Mouse (Mus musculus): ENCODE data around the gene Kansl3.

Kansl3 gene

GRCm38 (mm10) chr1:36368969-36369645, at the start of gene Kansl3:
TSS of gene Kansl3 (minus strand) at chr1:36369181.
- in situ Hi-C loops (cut with MseI, MboI): loop anchor here in 1 of 2 experiments (10.0 kb wide), 1 partner anchor 106 kb away; the partner anchor contains the start of gene Cnnm4

- in situ Hi-C loops (cut with MseI, MboI): no loop called here
Measured at GRCm38 (mm10) chr1:36404531-36404930, 35.5 kb upstream of the Kansl3 start.

DNA sequence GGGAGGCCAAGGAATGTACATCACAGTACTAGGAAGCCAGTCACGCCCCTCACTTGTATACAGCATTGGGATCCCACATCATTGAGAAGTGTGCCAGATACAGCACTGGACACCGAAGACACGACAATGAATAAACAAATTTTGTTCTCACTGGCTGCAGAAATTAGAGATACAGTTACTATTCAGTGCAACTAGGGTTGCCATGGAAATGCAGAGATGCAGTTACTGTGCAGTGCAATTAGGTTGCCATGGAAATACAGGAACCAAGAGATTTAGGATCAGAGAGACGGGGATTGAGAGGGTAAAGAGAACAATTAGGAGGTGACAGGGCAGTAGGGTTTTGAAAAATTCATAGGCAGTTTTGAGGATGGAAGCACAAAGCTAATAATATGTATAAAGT, 32.5 kb upstream of the Kansl3 start:
- in situ Hi-C loops (cut with MseI, MboI): no loop called here

GRCm38 (mm10) chr1:36397041-36397440, 28.1 kb upstream of the Kansl3 start:
- in situ Hi-C loops (cut with MseI, MboI): no loop called here

DNA sequence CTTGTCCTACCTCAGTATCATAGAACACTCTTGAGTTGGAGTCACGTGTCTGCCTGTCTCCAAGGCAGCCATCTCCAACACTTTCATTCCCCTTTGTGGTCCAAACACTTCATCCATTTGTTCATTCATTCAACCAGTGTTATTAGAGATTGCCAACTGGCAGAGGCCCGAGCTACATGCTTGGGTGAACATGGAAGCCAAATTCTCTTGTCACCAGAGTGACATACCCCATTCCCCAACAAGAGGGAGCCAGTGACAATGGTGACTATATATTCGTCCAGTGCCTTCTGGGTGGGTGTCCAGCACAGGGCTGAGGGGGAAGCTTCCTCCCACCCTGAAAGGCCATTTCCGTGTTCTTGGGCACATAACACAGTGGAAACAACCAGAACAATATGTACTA, 10.6 kb upstream of the Kansl3 start:
- in situ Hi-C loops (cut with MseI, MboI): no loop called here

GRCm38 (mm10) chr1:36378880-36379279, 9.9 kb upstream of the Kansl3 start:
- in situ Hi-C loops (cut with MseI, MboI): no loop called here

- in situ Hi-C loops (cut with MseI, MboI): no loop called here
Measured at GRCm38 (mm10) chr1:36371934-36372845, 3.2 kb upstream of the Kansl3 start, which contains the start of gene Fer1l5. TSS of gene Fer1l5 (plus strand) at chr1:36372291.

- in situ Hi-C loops (cut with MseI, MboI): no loop called here
Measured at GRCm38 (mm10) chr1:36370918-36371317, 1.9 kb upstream of the Kansl3 start.

- in situ Hi-C loops (cut with MseI, MboI): loop anchor here in 1 of 2 experiments (10.0 kb wide), 1 partner anchor 106 kb away; the partner anchor contains the start of gene Cnnm4
Measured at GRCm38 (mm10) chr1:36368112-36368968, 641 bp downstream of the Kansl3 start.

GRCm38 (mm10) chr1:36367698-36368097, 1.3 kb downstream of the Kansl3 start:
- in situ Hi-C loops (cut with MseI, MboI): loop anchor here in 1 of 2 experiments (10.0 kb wide), 1 partner anchor 107 kb away; the partner anchor contains the start of gene Cnnm4

GRCm38 (mm10) chr1:36356955-36357695, 11.9 kb downstream of the Kansl3 start:
- in situ Hi-C loops (cut with MseI, MboI): no loop called here

DNA sequence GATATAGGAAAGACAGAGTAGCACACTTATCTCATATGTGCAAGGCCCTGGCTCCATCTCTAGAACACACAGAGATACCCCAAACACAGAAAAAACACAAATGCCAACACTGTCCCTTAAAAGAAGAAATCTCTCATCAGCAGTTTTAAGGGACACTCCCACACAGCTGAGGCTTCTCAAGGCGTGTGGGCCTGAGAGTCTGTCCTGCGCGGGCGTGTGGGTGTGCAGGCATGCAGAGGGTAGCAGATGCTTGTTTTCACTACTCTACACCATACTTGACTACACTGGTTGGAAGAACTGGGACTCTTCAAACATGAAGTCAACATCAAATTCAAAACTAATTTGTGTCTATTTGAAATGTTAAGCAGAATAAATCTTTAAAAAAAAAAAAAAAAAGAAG, 16.6 kb downstream of the Kansl3 start:
- in situ Hi-C loops (cut with MseI, MboI): no loop called here

- in situ Hi-C loops (cut with MseI, MboI): no loop called here
Measured at GRCm38 (mm10) chr1:36342547-36342946, 26.4 kb downstream of the Kansl3 start.

GRCm38 (mm10) chr1:36332955-36333887, 35.8 kb downstream of the Kansl3 start:
- in situ Hi-C loops (cut with MseI, MboI): no loop called here

- in situ Hi-C loops (cut with MseI, MboI): no loop called here
Measured at GRCm38 (mm10) chr1:36331743-36332142, 37.2 kb downstream of the Kansl3 start.

GRCm38 (mm10) chr1:36326815-36327214, 42.2 kb downstream of the Kansl3 start:
- in situ Hi-C loops (cut with MseI, MboI): no loop called here

DNA sequence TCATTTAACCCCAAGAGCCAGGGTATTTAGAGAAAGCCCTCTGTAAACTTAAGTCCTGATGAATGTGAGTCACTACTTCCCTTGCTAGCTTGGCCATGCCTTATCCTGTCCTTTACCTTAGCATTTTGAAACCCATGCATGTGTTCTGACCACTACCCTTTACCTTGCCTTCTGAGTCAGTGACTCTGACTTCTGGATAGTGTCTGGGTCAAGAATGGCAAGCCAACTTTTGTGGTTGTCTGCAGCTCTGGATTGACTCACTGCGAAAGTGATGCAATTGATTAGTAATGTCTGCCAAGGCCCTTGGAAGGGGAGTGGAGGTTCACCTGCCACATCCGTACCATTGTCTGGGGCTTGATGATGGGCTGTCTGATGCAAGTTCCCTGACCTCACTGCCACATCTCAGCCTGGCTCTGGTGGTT, 43.1 kb downstream of the Kansl3 start:
- in situ Hi-C loops (cut with MseI, MboI): no loop called here

GRCm38 (mm10) chr1:36323746-36324448, 45.1 kb downstream of the Kansl3 start:
- in situ Hi-C loops (cut with MseI, MboI): no loop called here

DNA sequence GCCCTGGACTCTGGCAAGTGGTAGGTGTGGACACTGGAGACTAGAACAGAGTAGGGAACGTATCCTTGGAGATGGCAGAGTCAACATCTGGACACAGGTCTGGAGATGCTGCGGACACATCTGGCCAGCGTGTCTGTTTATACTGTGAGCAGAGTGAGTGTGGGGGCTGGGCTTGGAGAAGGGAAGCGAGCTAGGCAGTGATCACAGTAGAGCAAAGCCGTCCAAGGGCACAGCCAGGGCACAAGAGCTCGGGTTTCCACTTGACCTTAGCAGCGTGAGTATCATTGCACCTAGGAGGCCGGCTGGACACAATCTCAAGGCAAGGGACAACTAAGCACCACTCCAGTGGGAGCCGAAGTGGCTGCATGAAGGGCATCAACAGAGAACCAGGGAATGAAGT, 45.9 kb downstream of the Kansl3 start:
- in situ Hi-C loops (cut with MseI, MboI): no loop called here
